Mouse (Mus musculus): Measurements from ENCODE around the gene Mpv17l2. TPM values are rescaled to one million over a fixed set of nuclear protein-coding genes. Genes with fewer than 3 reads are reported as not detected.

Gene Mpv17l2
- polyA plus RNA-seq, 1 experiment: 61.6 TPM

DNA sequence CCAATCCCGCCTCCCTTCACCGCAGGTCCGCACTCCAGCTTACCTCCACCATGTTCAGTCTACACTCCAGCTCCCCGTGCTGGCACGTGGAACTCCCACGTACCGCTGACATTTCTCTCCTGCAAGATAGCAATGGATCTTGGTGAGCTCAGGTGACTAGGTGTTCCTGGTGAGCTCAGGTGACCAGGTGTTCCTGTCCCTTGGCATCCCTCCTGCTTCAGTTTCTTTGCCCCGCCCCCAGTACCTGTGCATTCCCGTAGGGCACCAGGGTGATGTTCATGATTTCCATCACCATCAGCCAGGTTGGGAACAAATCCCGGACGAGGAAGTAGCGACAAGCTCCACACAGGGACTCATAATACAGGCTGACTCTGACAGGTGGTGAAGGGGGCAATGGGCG, 3.9 kb upstream of the Mpv17l2 start:
- Histone ChIP-seq H3K4me3 (replicated peaks; ENCODE audit: extremely low read depth, low read depth, low read length) (no peak overlapping the region), H3K4me1 (ENCODE audit: control insufficient read depth, insufficient read depth, low read length) (peaks cover 22% of the 10 kb centered on the region)
- DNase-seq: no peak
- TF ChIP-seq POLR2A (IDR thresholded peaks at IDR 0.05; ENCODE audit: borderline replicate concordance, extremely low read depth, low read depth, low read length) (no peak), CTCF (IDR thresholded peaks at IDR 0.05; ENCODE audit: insufficient read depth, low read length) (no peak)
- 86% methylated on average over 13 of the region's 13 CpGs for WGBS

- TF ChIP-seq CTCF (IDR thresholded peaks at IDR 0.05; ENCODE audit: insufficient read depth, low read length) (no peak), POLR2A (IDR thresholded peaks at IDR 0.05; ENCODE audit: borderline replicate concordance, extremely low read depth, low read depth, low read length) (no peak)
- Histone ChIP-seq H3K4me3 (replicated peaks; ENCODE audit: extremely low read depth, low read depth, low read length) (no peak overlapping the region), H3K4me1 (ENCODE audit: control insufficient read depth, insufficient read depth, low read length) (peaks cover 25% of the 10 kb centered on the region)
- WGBS: 73% methylated on average over 8 of the region's 8 CpGs
- no peak for DNase-seq
Observed at GRCm38 (mm10) chr8:70764026-70764425, 3.3 kb upstream of the Mpv17l2 start.

DNA sequence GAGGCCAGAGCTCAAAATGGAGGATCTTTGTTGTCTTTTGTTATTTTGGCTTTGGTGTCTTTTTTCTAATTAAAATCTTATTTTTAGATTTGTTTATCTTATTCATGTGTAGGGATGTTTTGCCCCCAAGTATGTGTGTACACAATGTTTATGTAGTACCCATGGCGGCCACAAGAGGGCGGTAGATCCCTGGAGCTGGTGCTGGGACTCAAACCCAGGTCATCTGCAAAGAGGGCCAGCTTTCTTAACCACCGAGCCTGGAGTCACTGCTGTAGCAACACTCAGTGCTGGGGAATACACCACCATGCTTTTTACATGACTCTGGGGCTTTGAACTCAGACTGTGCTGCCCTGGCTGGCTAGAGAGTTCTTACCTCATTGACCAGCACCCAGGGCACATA, 2.6 kb upstream of the Mpv17l2 start:
- 8% methylated on average over 3 of the region's 3 CpGs for WGBS
- peak; percentile 53 for DNase-seq
- no peak for TF ChIP-seq POLR2A (IDR thresholded peaks at IDR 0.05; ENCODE audit: borderline replicate concordance, extremely low read depth, low read depth, low read length)
- peak; percentile 71 for TF ChIP-seq CTCF (IDR thresholded peaks at IDR 0.05; ENCODE audit: insufficient read depth, low read length)

DNA sequence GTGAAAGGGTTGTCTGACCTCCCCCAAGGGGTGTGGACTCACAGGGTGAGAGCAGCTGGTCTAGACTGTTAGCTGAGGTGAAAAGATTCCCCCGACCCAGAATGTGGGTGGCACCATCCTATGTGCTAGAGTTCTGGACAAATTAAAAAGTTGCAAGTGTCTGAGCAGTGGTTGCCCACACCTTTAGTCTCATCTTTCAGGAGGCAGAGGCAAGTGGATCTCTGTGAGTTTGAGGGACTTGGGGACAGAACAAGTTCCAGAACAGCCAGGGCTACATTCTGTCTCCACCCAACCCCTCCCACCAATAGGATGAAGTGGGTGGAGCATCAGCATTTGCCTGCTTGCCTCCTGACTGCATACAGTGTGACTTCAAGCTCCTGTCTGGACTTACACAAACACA, 1.4 kb upstream of the Mpv17l2 start:
- WGBS: 65% methylated on average over 1 of the region's 1 CpGs
- peaks cover 25% of the 10 kb centered on the region for H3K4me1 ChIP-seq (ENCODE audit: control insufficient read depth, insufficient read depth, low read length)
- no peak for DNase-seq
- no peak overlapping the region for H3K4me3 ChIP-seq (replicated peaks; ENCODE audit: extremely low read depth, low read depth, low read length)
- TF ChIP-seq CTCF (IDR thresholded peaks at IDR 0.05; ENCODE audit: insufficient read depth, low read length) (no peak), POLR2A (IDR thresholded peaks at IDR 0.05; ENCODE audit: borderline replicate concordance, extremely low read depth, low read depth, low read length) (no peak)

More for the DNA sequence above, 2.6 kb upstream of the Mpv17l2 start:
- Histone ChIP-seq H3K4me1 (ENCODE audit: control insufficient read depth, insufficient read depth, low read length) (peaks cover 25% of the 10 kb centered on the region), H3K4me3 (replicated peaks; ENCODE audit: extremely low read depth, low read depth, low read length) (no peak overlapping the region)

DNA sequence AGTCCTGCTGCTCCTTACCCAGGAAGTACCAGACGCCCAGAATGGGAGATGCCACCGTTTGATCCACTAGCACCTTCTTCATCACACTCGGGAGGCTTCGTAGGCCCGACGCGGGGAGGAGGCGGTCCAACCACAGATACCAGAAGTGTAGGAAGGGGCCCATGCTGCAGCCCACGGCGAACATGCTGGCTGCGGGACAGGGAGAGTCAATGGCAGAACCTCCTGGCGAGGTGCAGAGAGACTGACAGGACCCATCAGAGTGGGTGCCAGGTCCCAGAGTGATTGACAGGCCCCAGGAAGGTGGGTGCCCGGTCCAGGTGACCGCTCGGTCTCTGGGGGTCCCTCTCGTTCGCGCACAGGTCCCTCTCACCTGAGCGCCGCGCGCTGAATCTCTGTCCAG, 396 bp downstream of the Mpv17l2 start:
- Histone ChIP-seq H3K4me3 (replicated peaks; ENCODE audit: extremely low read depth, low read depth, low read length) (peak overlapping the region; percentile 83), H3K4me1 (ENCODE audit: control insufficient read depth, insufficient read depth, low read length) (peaks cover 13% of the 10 kb centered on the region)
- TF ChIP-seq POLR2A (IDR thresholded peaks at IDR 0.05; ENCODE audit: borderline replicate concordance, extremely low read depth, low read depth, low read length) (no peak), CTCF (IDR thresholded peaks at IDR 0.05; ENCODE audit: insufficient read depth, low read length) (no peak)
- under 1% methylated on average over 22 of the region's 22 CpGs for WGBS
- no peak for DNase-seq

DNA sequence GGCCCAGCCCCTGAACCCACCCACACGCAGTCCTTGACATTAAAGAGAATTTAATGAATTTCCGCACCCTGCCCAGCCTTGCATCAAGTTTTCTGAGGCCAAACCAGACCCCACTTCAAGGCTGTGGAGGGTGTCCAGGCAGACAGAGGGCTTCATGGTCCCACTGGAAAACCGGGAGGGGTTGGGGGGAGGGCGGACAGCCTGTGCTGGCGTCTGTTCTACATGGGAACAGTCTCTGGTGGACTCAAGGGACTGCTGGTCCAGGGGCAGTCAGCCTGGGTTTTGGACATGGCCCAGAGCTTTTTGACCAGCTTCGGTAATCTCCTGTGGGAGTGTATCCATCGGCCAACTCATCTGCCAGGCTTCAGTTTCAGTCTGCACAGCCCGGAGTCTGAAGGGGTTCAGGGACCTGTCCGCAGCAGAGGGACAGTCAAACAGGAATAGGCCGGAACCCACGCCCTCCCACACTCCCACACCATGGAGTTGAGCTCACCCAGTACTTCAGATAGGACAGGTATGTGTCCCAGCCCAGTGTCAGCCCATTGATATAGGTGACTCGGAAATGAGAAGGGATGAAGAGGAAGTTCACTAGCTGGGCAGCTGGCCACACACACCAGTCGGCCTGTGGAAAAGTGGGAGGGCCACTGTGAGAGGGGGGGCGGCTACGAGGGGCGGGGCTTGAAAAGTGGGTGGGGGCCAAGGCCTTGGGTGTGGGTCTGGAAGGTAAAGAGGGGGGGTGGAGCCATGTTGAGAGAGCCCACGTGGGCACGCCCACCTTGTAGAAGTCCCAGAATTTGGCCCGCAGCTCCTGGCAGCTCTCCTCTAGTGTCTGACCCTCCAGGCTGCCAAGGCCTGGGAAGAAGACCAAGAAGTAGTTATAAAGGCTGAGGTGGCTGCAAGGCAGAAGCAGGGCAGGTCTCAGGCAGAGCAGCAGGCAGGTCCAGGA, 1.9 kb downstream of the Mpv17l2 start:
- Histone ChIP-seq H3K4me3 (replicated peaks; ENCODE audit: extremely low read depth, low read depth, low read length) (no peak overlapping the region), H3K4me1 (ENCODE audit: control insufficient read depth, insufficient read depth, low read length) (peaks cover 16% of the 10 kb centered on the region)
- WGBS: 48% methylated on average over 19 of the region's 19 CpGs
- peak; percentile 52; the same call in 1 of the 2 replicates for TF ChIP-seq POLR2A (IDR thresholded peaks at IDR 0.05; ENCODE audit: borderline replicate concordance, extremely low read depth, low read depth, low read length)
- TF ChIP-seq CTCF (IDR thresholded peaks at IDR 0.05; ENCODE audit: insufficient read depth, low read length): no peak
- DNase-seq: peak; percentile 64

DNA sequence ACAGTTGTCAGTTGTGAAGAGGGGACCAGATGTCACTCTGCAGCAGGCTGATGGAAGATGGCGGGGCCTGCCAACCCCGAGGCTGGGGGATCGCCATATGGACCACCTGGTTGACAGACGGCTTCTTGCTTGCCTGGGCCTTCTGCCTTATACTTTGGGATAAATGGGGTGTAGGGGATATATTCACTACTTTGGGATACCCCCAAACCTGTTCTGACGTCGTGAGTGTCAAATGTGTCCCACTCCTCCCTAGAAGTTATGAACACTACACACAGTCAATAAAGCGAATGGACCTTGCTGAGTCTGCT, 2.5 kb downstream of the Mpv17l2 start:
- WGBS: 83% methylated on average over 7 of the region's 7 CpGs
- DNase-seq: no peak
- Histone ChIP-seq H3K4me3 (replicated peaks; ENCODE audit: extremely low read depth, low read depth, low read length) (no peak overlapping the region), H3K4me1 (ENCODE audit: control insufficient read depth, insufficient read depth, low read length) (peaks cover 21% of the 10 kb centered on the region)
- TF ChIP-seq CTCF (IDR thresholded peaks at IDR 0.05; ENCODE audit: insufficient read depth, low read length): no peak
- no peak for TF ChIP-seq POLR2A (IDR thresholded peaks at IDR 0.05; ENCODE audit: borderline replicate concordance, extremely low read depth, low read depth, low read length)

- peaks cover 24% of the 10 kb centered on the region for H3K4me1 ChIP-seq (ENCODE audit: control insufficient read depth, insufficient read depth, low read length)
- TF ChIP-seq POLR2A (IDR thresholded peaks at IDR 0.05; ENCODE audit: borderline replicate concordance, extremely low read depth, low read depth, low read length): peak; percentile 4; the same call in 1 of the 2 replicates
- TF ChIP-seq CTCF (IDR thresholded peaks at IDR 0.05; ENCODE audit: insufficient read depth, low read length): peak; percentile 67
- H3K4me3 ChIP-seq (replicated peaks; ENCODE audit: extremely low read depth, low read depth, low read length): no peak overlapping the region
- 72% methylated on average over 22 of the region's 22 CpGs for WGBS
- no peak for DNase-seq
Observed at GRCm38 (mm10) chr8:70757523-70758307, 3.0 kb downstream of the Mpv17l2 start.

DNA sequence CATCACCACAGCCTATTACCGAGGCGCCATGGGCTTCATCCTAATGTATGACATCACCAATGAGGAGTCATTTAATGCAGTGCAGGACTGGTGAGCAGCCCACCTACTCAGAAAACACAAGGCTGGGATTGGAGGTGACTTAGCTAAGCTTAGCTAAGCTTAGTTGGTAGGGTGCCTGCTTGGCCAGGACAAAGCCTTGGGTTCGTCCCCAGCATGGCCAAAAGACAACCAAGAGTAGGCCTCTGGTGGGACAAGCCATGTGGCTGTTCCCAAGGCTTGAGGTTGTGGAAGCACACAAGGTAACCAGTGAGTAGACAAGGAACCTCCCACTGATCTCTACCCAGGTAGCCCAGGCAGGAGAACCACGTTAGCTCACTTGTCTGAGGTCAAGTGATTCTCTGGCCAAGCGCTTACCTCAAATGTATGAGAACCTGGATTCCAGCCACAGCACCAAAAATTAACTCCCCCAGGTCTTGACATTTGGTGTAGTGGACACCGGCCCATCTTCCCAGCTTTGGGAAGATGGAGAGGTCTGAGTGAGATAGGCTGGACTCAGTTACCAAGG, 4.2 kb downstream of the Mpv17l2 start:
- TF ChIP-seq CTCF (IDR thresholded peaks at IDR 0.05; ENCODE audit: insufficient read depth, low read length): no peak
- no peak for TF ChIP-seq POLR2A (IDR thresholded peaks at IDR 0.05; ENCODE audit: borderline replicate concordance, extremely low read depth, low read depth, low read length)
- DNase-seq: no peak
- no peak overlapping the region for H3K4me3 ChIP-seq (replicated peaks; ENCODE audit: extremely low read depth, low read depth, low read length)
- 87% methylated on average over 6 of the region's 6 CpGs for WGBS
- H3K4me1 ChIP-seq (ENCODE audit: control insufficient read depth, insufficient read depth, low read length): peaks cover 24% of the 10 kb centered on the region

All from lung, adult 2 months (tissue).